Mouse (Mus musculus): ENCODE data around the gene Pla2g4e. TPM values are rescaled to one million over a fixed set of nuclear protein-coding genes. Genes with fewer than 3 reads are reported as not detected.
A peak's percentile ranks its signal among the peaks of the same experiment; 100 is the strongest.

The Pla2g4e gene
- total and polyA plus RNA-seq, 3 experiments, result 3.5 to 5.9 (median 4.0) TPM

- H3K36me3 ChIP-seq (ENCODE audit: control insufficient read depth, insufficient read depth, low read length), result peaks cover 60% of the 10 kb centered on the region
- peaks cover 37% of the 10 kb centered on the region for H3K4me1 ChIP-seq (ENCODE audit: control insufficient read depth, insufficient read depth, low read length)
- no peaks in the 10 kb centered on the region; the same call in 1 of the 2 replicates for H3K79me2 ChIP-seq (replicated peaks; ENCODE audit: control insufficient read depth, insufficient read depth, low read length)
- H3K27ac ChIP-seq, result peak overlapping the region; percentile 88
- H3K9ac ChIP-seq (ENCODE audit: low read depth, low read length), result no peak overlapping the region
- no peak for DNase-seq
- intact Hi-C loops (cut with DNase I), result no loop called here
- H3K27me3 ChIP-seq (ENCODE audit: control insufficient read depth, insufficient read depth, low read length), result no peaks in the 10 kb centered on the region
- H3K4me3 ChIP-seq, result no peak overlapping the region
- TF ChIP-seq CTCF (IDR thresholded peaks at IDR 0.05) (no peak), POLR2A (IDR thresholded peaks at IDR 0.05; ENCODE audit: insufficient read depth, low read depth, low read length) (no peak), EP300 (IDR thresholded peaks at IDR 0.05; ENCODE audit: insufficient read depth, low read depth, low read length) (no peak)
- WGBS, result 98% methylated on average over 1 of the region's 1 CpGs
Measured at GRCm38 (mm10) chr2:120125461-120125860, 119.7 kb downstream of the Pla2g4e start.

DNA sequence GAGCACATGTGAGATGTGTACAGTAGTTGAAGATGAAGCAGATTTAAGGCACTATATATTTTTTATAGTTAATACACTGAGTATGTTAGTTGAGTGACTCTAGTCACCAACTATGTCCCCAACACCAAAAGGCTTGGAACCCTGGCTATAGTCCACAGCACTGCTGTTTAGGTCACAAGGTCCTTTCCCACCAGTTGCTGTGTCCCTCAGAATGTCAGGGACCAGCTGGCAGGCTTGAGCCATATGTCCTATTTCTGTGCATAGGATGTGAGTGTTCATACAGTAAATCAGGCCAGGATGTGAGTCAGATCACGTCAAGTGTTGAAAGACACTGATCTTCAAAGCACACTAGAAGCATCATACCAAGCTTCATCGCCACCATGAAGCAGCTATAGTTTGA is 120.2 kb downstream of the Pla2g4e start:
- intact Hi-C loops (cut with DNase I), result no loop called here
- H3K36me3 ChIP-seq (ENCODE audit: control insufficient read depth, insufficient read depth, low read length), result peaks cover 62% of the 10 kb centered on the region
- H3K79me2 ChIP-seq (replicated peaks; ENCODE audit: control insufficient read depth, insufficient read depth, low read length), result no peaks in the 10 kb centered on the region; the same call in 1 of the 2 replicates
- H3K27ac ChIP-seq, result peak overlapping the region; percentile 88
- no peak overlapping the region for H3K4me3 ChIP-seq
- WGBS, result 53% methylated on average over 2 of the region's 2 CpGs
- TF ChIP-seq POLR2A (IDR thresholded peaks at IDR 0.05; ENCODE audit: insufficient read depth, low read depth, low read length) (no peak), CTCF (IDR thresholded peaks at IDR 0.05) (no peak), EP300 (IDR thresholded peaks at IDR 0.05; ENCODE audit: insufficient read depth, low read depth, low read length) (no peak)
- H3K27me3 ChIP-seq (ENCODE audit: control insufficient read depth, insufficient read depth, low read length), result no peaks in the 10 kb centered on the region
- DNase-seq, result no peak
- peaks cover 33% of the 10 kb centered on the region for H3K4me1 ChIP-seq (ENCODE audit: control insufficient read depth, insufficient read depth, low read length)
- H3K9ac ChIP-seq (ENCODE audit: low read depth, low read length), result no peak overlapping the region

GRCm38 (mm10) chr2:120124096-120124495 is 121.0 kb downstream of the Pla2g4e start:
- no peak for DNase-seq
- no peak for TF ChIP-seq POLR2A (IDR thresholded peaks at IDR 0.05; ENCODE audit: insufficient read depth, low read depth, low read length)
- TF ChIP-seq EP300 (IDR thresholded peaks at IDR 0.05; ENCODE audit: insufficient read depth, low read depth, low read length), result no peak
- TF ChIP-seq CTCF (IDR thresholded peaks at IDR 0.05), result no peak
- no peak overlapping the region for H3K9ac ChIP-seq (ENCODE audit: low read depth, low read length)
- H3K27me3 ChIP-seq (ENCODE audit: control insufficient read depth, insufficient read depth, low read length), result no peaks in the 10 kb centered on the region
- H3K4me3 ChIP-seq, result no peak overlapping the region
- H3K4me1 ChIP-seq (ENCODE audit: control insufficient read depth, insufficient read depth, low read length), result peaks cover 26% of the 10 kb centered on the region
- intact Hi-C loops (cut with DNase I), result no loop called here
- H3K27ac ChIP-seq, result peak overlapping the region; percentile 58
- no peaks in the 10 kb centered on the region; the same call in 1 of the 2 replicates for H3K79me2 ChIP-seq (replicated peaks; ENCODE audit: control insufficient read depth, insufficient read depth, low read length)
- WGBS, result 68% methylated on average over 1 of the region's 1 CpGs
- peaks cover 54% of the 10 kb centered on the region for H3K36me3 ChIP-seq (ENCODE audit: control insufficient read depth, insufficient read depth, low read length)

DNA sequence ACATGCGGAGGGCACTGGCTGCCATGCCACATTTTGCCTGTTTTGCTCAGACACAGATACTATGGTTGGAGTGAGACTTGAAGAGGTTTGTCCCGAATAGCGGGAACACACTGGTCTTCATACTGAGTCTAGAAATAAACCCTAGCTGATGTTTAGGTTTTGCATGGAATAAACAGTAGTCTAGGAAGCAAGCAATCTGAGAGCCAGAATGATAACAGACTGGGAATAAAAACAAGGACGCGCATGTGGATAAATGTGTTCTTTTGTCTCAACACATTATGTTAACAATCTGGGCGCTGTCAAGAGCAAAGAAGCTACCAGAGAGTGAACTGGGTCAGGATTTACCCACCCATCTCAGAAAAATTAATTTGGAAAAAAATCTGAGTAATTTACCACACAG is 122.2 kb downstream of the Pla2g4e start:
- no peak overlapping the region for H3K9ac ChIP-seq (ENCODE audit: low read depth, low read length)
- WGBS, result 53% methylated on average over 6 of the region's 6 CpGs
- intact Hi-C loops (cut with DNase I), result no loop called here
- H3K4me3 ChIP-seq, result no peak overlapping the region
- DNase-seq, result no peak
- H3K27ac ChIP-seq, result peak overlapping the region; percentile 58
- peaks cover 45% of the 10 kb centered on the region for H3K36me3 ChIP-seq (ENCODE audit: control insufficient read depth, insufficient read depth, low read length)
- TF ChIP-seq EP300 (IDR thresholded peaks at IDR 0.05; ENCODE audit: insufficient read depth, low read depth, low read length) (no peak), POLR2A (IDR thresholded peaks at IDR 0.05; ENCODE audit: insufficient read depth, low read depth, low read length) (peak; percentile 32; the same call in 1 of the 2 replicates)
- H3K4me1 ChIP-seq (ENCODE audit: control insufficient read depth, insufficient read depth, low read length), result peaks cover 20% of the 10 kb centered on the region
- H3K27me3 ChIP-seq (ENCODE audit: control insufficient read depth, insufficient read depth, low read length), result no peaks in the 10 kb centered on the region
- no peaks in the 10 kb centered on the region; the same call in 1 of the 2 replicates for H3K79me2 ChIP-seq (replicated peaks; ENCODE audit: control insufficient read depth, insufficient read depth, low read length)

- Histone ChIP-seq H3K27me3 (ENCODE audit: control insufficient read depth, insufficient read depth, low read length) (no peaks in the 10 kb centered on the region), H3K4me3 (no peak overlapping the region), H3K27ac (peak overlapping the region; percentile 26), H3K36me3 (ENCODE audit: control insufficient read depth, insufficient read depth, low read length) (peaks cover 54% of the 10 kb centered on the region), H3K4me1 (ENCODE audit: control insufficient read depth, insufficient read depth, low read length) (peaks cover 15% of the 10 kb centered on the region), H3K79me2 (replicated peaks; ENCODE audit: control insufficient read depth, insufficient read depth, low read length) (no peaks in the 10 kb centered on the region), H3K9ac (ENCODE audit: low read depth, low read length) (no peak overlapping the region)
- 55% methylated on average over 6 of the region's 6 CpGs for WGBS
- no peak for TF ChIP-seq POLR2A (IDR thresholded peaks at IDR 0.05; ENCODE audit: insufficient read depth, low read depth, low read length)
- no peak for TF ChIP-seq EP300 (IDR thresholded peaks at IDR 0.05; ENCODE audit: insufficient read depth, low read depth, low read length)
- TF ChIP-seq CTCF (IDR thresholded peaks at IDR 0.05), result no peak
- DNase-seq, result no peak
- intact Hi-C loops (cut with DNase I), result no loop called here
Measured at GRCm38 (mm10) chr2:120117346-120117745, 127.8 kb downstream of the Pla2g4e start.

Other genes starting within 250 kb of the Pla2g4e start
- gene Jmjd7, start 217.9 kb downstream of the Pla2g4e start, total RNA-seq (2021), result 1 to 10 TPM; 6.3 to 7.4 TPM
- gene Jmjd7, start 217.9 kb downstream of the Pla2g4e start, polyA plus RNA-seq (2012; rRNA removed), result 6.4 and 14.6 TPM in 2 replicates
- gene Gm28042, start 217.8 kb downstream of the Pla2g4e start, total RNA-seq (2021), result under 1 TPM; 0.55 to 0.77 TPM
- 2.2 and 6.2 TPM in 2 replicates for gene Gm28042, start 217.8 kb downstream of the Pla2g4e start, polyA plus RNA-seq (2012; rRNA removed)
- gene Pla2g4b, start 211.9 kb downstream of the Pla2g4e start, total RNA-seq (2021), result 1 to 10 TPM; 1.6 to 1.9 TPM
- 3.3 and 4.1 TPM in 2 replicates for gene Pla2g4b, start 211.9 kb downstream of the Pla2g4e start, polyA plus RNA-seq (2012; rRNA removed)
- 100 to 1,000 TPM; 330 to 373 TPM for gene Ehd4, start 90.7 kb downstream of the Pla2g4e start, total RNA-seq (2021)
- gene Ehd4, start 90.7 kb downstream of the Pla2g4e start, polyA plus RNA-seq (2012; rRNA removed), result 213 and 279 TPM in 2 replicates
- not detected for gene Pla2g4d, start 43.9 kb upstream of the Pla2g4e start, total RNA-seq (2021)
- gene Pla2g4d, start 43.9 kb upstream of the Pla2g4e start, polyA plus RNA-seq (2012; rRNA removed), result not detected in 2 replicates
- gene Pla2g4f, start 68.8 kb upstream of the Pla2g4e start, total RNA-seq (2021), result not detected
- 0.08 TPM in 1 of 2 replicates, not detected in the other for gene Pla2g4f, start 68.8 kb upstream of the Pla2g4e start, polyA plus RNA-seq (2012; rRNA removed)
- 10 to 100 TPM; 25.9 to 27.2 TPM for gene Vps39, start 107.8 kb upstream of the Pla2g4e start, total RNA-seq (2021)
- 14.9 and 44.8 TPM in 2 replicates for gene Vps39, start 107.8 kb upstream of the Pla2g4e start, polyA plus RNA-seq (2012; rRNA removed)
- 10 to 100 TPM; 22.0 to 24.5 TPM for gene Ganc, start 158.6 kb upstream of the Pla2g4e start, total RNA-seq (2021)
- gene Ganc, start 158.6 kb upstream of the Pla2g4e start, polyA plus RNA-seq (2012; rRNA removed), result 14.3 and 20.3 TPM in 2 replicates
- gene Tmem87a, start 158.8 kb upstream of the Pla2g4e start, total RNA-seq (2021), result 10 to 100 TPM; 15.4 to 17.6 TPM
- gene Tmem87a, start 158.8 kb upstream of the Pla2g4e start, polyA plus RNA-seq (2012; rRNA removed), result 7.6 and 12.2 TPM in 2 replicates
- 1 to 10 TPM; 1.5 to 1.9 TPM for gene Capn3, start 210.7 kb upstream of the Pla2g4e start, total RNA-seq (2021)
- 2.6 and 3.0 TPM in 2 replicates for gene Capn3, start 210.7 kb upstream of the Pla2g4e start, polyA plus RNA-seq (2012; rRNA removed)

Data from heart, adult 2 months (tissue).